Mouse (Mus musculus): Measurements from ENCODE around the gene Vsx1. TPM values are rescaled to one million over a fixed set of nuclear protein-coding genes. Genes with fewer than 3 reads are reported as not detected.

Vsx1 gene
- total and polyA plus RNA-seq, 2 experiments from 2014 or later, result 0.13 to 0.26 TPM

GRCm38 (mm10) chr2:150647681-150648299 lies 41.4 kb downstream of the Vsx1 start:
- Histone ChIP-seq H3K4me3 (ENCODE audit: low read length) (no peak overlapping the region), H3K4me2 (ENCODE audit: low read depth, low read length) (no peak overlapping the region), H3K4me1 (ENCODE audit: insufficient read depth, low read length) (peaks cover 21% of the 10 kb centered on the region), H3K27me3 (ENCODE audit: insufficient read depth, low read length) (no peaks in the 10 kb centered on the region), H3K36me3 (ENCODE audit: insufficient read depth, low read length) (no peaks in the 10 kb centered on the region), H3K9me3 (ENCODE audit: low read length) (no peaks in the 10 kb centered on the region), H3K9ac (replicated peaks; ENCODE audit: low read length) (no peak overlapping the region), H3K27ac (peak overlapping the region; percentile 54; the same call in 1 of the 2 replicates)
- no peak for DNase-seq (ENCODE audit: low spot score)
- WGBS, result 49% methylated on average over 14 of the region's 14 CpGs
- TF ChIP-seq CTCF (IDR thresholded peaks at IDR 0.05; ENCODE audit: low read depth), result no peak
- ATAC-seq, result no peak

- ATAC-seq, result no peak
- WGBS, result 83% methylated on average over 8 of the region's 8 CpGs
- DNase-seq (ENCODE audit: low spot score), result no peak
- Histone ChIP-seq H3K27me3 (ENCODE audit: insufficient read depth, low read length) (no peaks in the 10 kb centered on the region), H3K9ac (replicated peaks; ENCODE audit: low read length) (no peak overlapping the region), H3K4me1 (ENCODE audit: insufficient read depth, low read length) (peaks cover 21% of the 10 kb centered on the region), H3K9me3 (ENCODE audit: low read length) (no peaks in the 10 kb centered on the region), H3K27ac (no peak overlapping the region; the same call in 1 of the 2 replicates), H3K4me2 (ENCODE audit: low read depth, low read length) (no peak overlapping the region), H3K36me3 (ENCODE audit: insufficient read depth, low read length) (no peaks in the 10 kb centered on the region), H3K4me3 (ENCODE audit: low read length) (no peak overlapping the region)
- TF ChIP-seq CTCF (IDR thresholded peaks at IDR 0.05; ENCODE audit: low read depth), result no peak
Observed at GRCm38 (mm10) chr2:150646411-150647121, 42.6 kb downstream of the Vsx1 start.

- Histone ChIP-seq H3K4me3 (ENCODE audit: low read length) (no peak overlapping the region), H3K9ac (replicated peaks; ENCODE audit: low read length) (no peak overlapping the region), H3K4me2 (ENCODE audit: low read depth, low read length) (no peak overlapping the region), H3K9me3 (ENCODE audit: low read length) (no peaks in the 10 kb centered on the region), H3K27me3 (ENCODE audit: insufficient read depth, low read length) (no peaks in the 10 kb centered on the region), H3K4me1 (ENCODE audit: insufficient read depth, low read length) (peaks cover 13% of the 10 kb centered on the region; the same call in 1 of the 2 replicates), H3K27ac (peak overlapping the region; percentile 87; the same call in 1 of the 2 replicates), H3K36me3 (ENCODE audit: insufficient read depth, low read length) (no peaks in the 10 kb centered on the region)
- WGBS, result 87% methylated on average over 4 of the region's 4 CpGs
- no peak for TF ChIP-seq CTCF (IDR thresholded peaks at IDR 0.05; ENCODE audit: low read depth)
- ATAC-seq (no peak), DNase-seq (ENCODE audit: low spot score) (no peak)
Observed at GRCm38 (mm10) chr2:150645225-150645624, 43.9 kb downstream of the Vsx1 start.

GRCm38 (mm10) chr2:150643726-150644415 lies 45.3 kb downstream of the Vsx1 start:
- peak overlapping the region; percentile 88 for H3K27ac ChIP-seq
- peaks cover 9% of the 10 kb centered on the region; the same call in 1 of the 2 replicates for H3K4me1 ChIP-seq (ENCODE audit: insufficient read depth, low read length)
- no peaks in the 10 kb centered on the region for H3K9me3 ChIP-seq (ENCODE audit: low read length)
- no peak overlapping the region for H3K4me3 ChIP-seq (ENCODE audit: low read length)
- no peaks in the 10 kb centered on the region for H3K27me3 ChIP-seq (ENCODE audit: insufficient read depth, low read length)
- no peak for TF ChIP-seq CTCF (IDR thresholded peaks at IDR 0.05; ENCODE audit: low read depth)
- peak overlapping the region; percentile 27 for H3K4me2 ChIP-seq (ENCODE audit: low read depth, low read length)
- H3K9ac ChIP-seq (replicated peaks; ENCODE audit: low read length), result 0 out of 2 replicates have a peak overlapping the region, but pooled peaks have one; percentile 5
- no peaks in the 10 kb centered on the region for H3K36me3 ChIP-seq (ENCODE audit: insufficient read depth, low read length)
- DNase-seq (ENCODE audit: low spot score), result peak; percentile 91
- WGBS, result 24% methylated on average over 8 of the region's 8 CpGs
- ATAC-seq, result peak; percentile 100

- H3K4me2 ChIP-seq (ENCODE audit: low read depth, low read length), result no peak overlapping the region
- no peaks in the 10 kb centered on the region for H3K36me3 ChIP-seq (ENCODE audit: insufficient read depth, low read length)
- H3K4me1 ChIP-seq (ENCODE audit: insufficient read depth, low read length), result peaks cover 6% of the 10 kb centered on the region; the same call in 1 of the 2 replicates
- no peaks in the 10 kb centered on the region for H3K9me3 ChIP-seq (ENCODE audit: low read length)
- DNase-seq (ENCODE audit: low spot score), result no peak
- H3K9ac ChIP-seq (replicated peaks; ENCODE audit: low read length), result no peak overlapping the region
- H3K27ac ChIP-seq, result peak overlapping the region; percentile 88
- TF ChIP-seq CTCF (IDR thresholded peaks at IDR 0.05; ENCODE audit: low read depth), result no peak
- ATAC-seq, result no peak
- H3K4me3 ChIP-seq (ENCODE audit: low read length), result no peak overlapping the region
- WGBS, result 67% methylated on average over 1 of the region's 1 CpGs
- H3K27me3 ChIP-seq (ENCODE audit: insufficient read depth, low read length), result no peaks in the 10 kb centered on the region
Observed at GRCm38 (mm10) chr2:150643166-150643565, 46.0 kb downstream of the Vsx1 start.

GRCm38 (mm10) chr2:150638370-150638733 lies 50.8 kb downstream of the Vsx1 start:
- DNase-seq (ENCODE audit: low spot score) (no peak), ATAC-seq (no peak)
- no peaks in the 10 kb centered on the region for H3K9me3 ChIP-seq (ENCODE audit: low read length)
- no peak for TF ChIP-seq CTCF (IDR thresholded peaks at IDR 0.05; ENCODE audit: low read depth)
- no peak overlapping the region for H3K4me3 ChIP-seq (ENCODE audit: low read length)
- WGBS, result 36% methylated on average over 2 of the region's 2 CpGs
- H3K36me3 ChIP-seq (ENCODE audit: insufficient read depth, low read length), result no peaks in the 10 kb centered on the region
- no peak overlapping the region for H3K4me2 ChIP-seq (ENCODE audit: low read depth, low read length)
- H3K27me3 ChIP-seq (ENCODE audit: insufficient read depth, low read length), result no peaks in the 10 kb centered on the region
- H3K27ac ChIP-seq, result peak overlapping the region; percentile 48; the same call in 1 of the 2 replicates
- H3K9ac ChIP-seq (replicated peaks; ENCODE audit: low read length), result no peak overlapping the region
- peaks cover 2% of the 10 kb centered on the region; the same call in 1 of the 2 replicates for H3K4me1 ChIP-seq (ENCODE audit: insufficient read depth, low read length)
